Mouse (Mus musculus) MEL-GATA-1-ER (cell line): ENCODE results near the gene Rgs7bp.
"Not testable (repeated sequence)": the region's sequence is repeated elsewhere in the genome, so short reads cannot be mapped to it uniquely, and the experiment has no call there.

ENCODE experiments used
- DNase-seq: peaks from one replicate; pipeline ENCODE4 v3.0.0-alpha.2; 2012; ENCODE audit warnings: low read depth; ENCODE audit errors: extremely low read depth

The Rgs7bp gene

DNA sequence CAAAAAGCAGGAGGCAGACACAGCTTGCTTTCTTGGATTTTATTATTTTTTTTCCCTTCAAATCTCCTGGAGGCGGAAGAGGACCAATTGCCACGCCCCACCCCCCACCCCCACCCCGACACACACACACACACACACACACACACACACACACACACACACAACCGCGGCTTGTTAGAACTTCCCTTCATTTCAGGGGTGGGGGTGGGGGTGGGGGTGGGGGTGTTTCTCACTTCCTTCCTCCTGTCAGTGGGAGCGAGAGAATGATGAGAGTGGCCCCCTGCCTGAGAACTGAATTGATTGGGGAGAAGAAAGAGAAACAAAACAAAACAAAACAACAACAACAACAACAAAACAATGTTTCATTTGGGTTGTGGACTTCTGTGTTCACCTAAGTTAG is 117.0 kb downstream of the Rgs7bp start:
- DNase-seq = no peak

DNA sequence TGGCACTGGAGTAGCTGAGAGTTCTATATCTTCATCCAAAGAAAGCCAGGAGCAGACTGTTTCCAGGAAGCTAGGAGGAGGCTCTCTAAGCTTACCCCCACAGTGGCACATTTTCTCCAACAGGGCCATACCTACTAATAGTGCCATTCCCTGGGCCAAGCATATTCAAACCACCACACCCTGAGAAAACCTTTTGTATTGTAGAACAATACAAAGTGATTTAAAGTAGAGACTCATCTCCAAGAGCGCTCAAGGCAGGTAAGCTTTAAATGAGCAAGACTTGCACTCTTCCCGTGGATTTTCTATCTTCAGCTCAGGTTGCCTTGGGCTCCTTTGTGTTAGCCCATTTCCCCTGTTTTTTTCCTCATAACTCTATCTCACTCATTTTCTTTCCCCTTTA is 118.1 kb downstream of the Rgs7bp start:
- no peak for DNase-seq

DNA sequence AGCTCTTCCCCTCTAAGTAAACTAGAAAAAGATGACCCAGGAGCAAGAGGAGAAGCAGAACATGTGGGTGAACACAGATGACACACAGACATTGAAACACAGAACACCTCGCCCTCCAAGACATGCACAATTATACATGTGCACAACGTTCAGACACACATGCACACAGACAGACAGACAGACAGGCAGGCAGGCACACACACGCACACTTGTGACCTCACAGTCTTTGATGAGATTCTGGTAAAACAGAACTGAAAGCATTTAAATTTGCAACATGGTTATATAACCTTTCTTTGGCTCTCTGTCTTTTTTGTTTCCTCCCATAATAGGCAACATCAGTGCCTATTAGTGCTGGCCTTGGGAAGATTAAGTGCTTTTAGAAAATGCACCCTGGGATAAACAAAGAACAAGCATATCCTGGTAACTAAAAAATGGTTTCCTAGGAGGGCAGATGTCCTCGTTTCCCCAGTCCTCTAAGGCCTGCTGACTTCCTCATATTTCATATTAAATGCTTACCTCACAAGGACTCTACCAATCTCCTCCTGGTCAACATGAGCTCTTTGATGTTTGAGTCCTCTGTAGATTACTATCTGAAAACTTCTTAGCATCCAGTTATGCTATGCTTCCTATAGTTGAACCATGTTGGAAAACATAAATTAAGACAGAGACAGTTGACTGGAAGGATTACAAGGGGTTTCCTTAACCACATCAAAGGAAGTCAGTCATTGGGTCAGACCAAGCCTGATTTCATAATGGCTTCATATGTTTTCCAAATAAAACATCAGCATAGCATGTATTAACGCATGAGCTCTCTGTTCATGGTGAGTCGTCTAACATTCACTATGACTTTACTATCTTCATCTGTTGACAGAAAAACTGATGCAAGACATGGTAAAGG is 122.8 kb downstream of the Rgs7bp start:
- DNase-seq = no peak

DNA sequence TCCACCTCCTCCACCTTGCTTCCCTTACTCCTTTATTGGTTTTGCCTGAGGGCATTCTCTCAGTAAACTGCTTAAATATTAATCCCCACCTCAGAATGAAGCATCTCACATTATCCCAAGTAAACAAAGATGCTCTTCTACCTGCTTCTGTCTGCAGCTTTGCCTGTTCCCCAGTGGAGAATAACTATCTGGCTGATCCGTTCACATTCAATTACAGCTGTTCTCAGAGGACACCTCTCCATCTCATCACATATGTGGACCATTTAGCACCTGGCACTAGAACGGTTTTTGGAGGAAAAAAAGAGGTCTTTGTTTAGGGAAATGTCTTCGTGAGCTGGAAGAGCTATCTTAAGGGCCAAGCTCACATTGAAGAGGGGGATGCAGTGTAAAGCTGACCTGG is 123.9 kb downstream of the Rgs7bp start:
- no peak for DNase-seq

DNA sequence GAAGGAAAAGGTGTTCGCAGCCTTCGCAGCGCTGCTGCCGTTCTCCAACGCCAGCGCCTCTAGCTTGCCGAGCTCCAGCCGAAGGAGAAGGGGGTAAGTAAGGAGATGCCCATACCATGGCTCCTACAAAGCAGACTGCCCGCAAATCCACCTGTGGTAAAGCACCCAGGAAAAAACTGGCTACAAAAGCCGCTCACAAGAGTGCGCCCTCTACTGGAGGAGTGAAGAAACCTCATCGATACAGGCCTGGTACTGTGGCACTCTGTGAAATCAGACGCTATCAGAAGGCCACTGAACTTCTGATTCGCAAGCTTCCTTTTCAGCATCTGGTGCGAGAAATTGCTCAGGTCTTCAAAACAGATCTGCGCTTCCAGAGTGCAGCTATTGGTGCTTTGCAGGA is 136.1 kb downstream of the Rgs7bp start:
- DNase-seq = peak; percentile 17

DNA sequence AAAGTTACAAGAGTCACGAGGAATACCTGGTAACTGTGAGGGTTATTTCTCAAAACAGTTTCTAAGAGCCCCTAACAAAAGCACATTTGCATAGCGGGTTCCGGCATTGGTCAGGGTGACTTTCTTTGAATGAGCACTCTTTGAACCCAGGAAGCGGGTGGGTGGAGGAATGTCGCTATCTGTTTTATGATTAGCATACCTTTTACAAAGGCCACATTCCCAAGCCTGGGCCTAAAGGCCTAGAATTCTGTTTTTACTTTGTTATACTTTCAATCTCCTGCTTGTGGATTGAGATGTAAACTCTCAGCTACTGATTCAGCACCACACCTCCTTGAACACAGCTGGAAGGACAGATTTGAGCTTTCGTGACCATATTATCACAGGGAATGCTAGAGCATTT is 138.0 kb downstream of the Rgs7bp start:
- not testable (repeated sequence) for DNase-seq

DNA sequence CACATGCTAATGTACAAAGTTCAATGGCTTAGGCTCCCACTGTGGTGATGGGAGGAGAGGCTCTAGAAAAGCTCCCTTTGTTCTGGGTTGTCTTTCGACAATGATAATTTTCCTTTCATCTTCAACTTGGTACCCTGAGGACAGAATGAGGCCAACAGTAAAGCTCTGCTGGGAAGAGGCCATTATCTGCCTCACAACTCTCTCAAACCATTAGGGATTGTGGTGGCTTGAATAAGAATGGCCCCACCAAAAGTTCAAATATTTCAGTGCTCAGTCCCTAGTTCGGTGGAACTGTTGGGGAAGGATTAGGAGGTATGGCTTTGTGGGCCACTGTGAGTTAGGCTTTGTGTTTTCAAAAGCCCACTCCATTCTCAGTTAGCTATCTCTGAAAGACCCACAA is 138.6 kb downstream of the Rgs7bp start:
- no peak for DNase-seq

DNA sequence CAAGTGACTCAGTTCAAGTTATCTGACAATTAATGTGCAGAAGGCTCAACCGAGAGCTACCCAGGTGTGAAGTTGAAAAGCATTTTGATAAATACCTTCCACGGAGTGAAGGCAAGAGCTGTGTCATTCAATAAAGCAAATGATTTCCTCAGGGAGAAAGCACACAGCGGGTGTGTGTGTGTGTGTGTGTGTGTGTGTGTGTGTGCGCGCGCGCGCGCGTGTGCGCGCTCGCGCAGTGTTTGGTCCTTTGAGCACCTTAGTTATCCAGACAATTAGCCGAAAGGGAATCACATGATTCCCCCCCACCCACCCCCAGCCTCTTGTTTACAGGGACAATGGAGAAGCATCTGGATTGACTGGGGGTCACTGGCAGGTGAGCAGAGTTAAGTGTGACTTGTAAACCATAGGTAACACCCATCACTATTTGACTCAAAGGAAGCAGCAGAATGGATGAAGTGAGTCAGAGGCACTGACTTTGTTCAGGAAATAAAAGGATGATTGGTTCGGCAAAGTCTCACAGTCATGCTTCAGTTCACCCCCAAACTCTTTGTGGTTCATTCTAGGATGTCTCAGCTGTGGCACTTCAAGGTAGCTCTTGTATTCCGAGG is 140.3 kb downstream of the Rgs7bp start:
- DNase-seq = no peak

DNA sequence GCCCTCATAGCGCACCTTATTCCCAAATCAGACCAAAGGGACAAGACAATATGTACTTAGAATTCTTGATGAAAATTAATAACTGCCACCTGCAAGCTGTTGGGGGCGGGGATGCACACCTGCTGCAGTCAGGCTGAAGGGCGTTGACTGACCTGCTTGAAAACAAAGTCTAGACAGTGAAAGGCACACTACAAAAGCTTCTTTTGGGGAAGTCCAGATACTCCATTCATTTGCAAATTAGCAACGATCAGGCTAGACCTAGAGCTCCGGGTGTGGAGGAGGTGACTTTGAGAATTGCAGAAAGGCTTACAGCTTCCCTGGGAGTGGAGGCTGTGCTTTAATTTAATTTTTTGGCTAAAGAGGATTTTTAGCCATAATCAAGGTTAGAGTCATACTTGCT is 143.1 kb downstream of the Rgs7bp start:
- not testable (repeated sequence) for DNase-seq

DNA sequence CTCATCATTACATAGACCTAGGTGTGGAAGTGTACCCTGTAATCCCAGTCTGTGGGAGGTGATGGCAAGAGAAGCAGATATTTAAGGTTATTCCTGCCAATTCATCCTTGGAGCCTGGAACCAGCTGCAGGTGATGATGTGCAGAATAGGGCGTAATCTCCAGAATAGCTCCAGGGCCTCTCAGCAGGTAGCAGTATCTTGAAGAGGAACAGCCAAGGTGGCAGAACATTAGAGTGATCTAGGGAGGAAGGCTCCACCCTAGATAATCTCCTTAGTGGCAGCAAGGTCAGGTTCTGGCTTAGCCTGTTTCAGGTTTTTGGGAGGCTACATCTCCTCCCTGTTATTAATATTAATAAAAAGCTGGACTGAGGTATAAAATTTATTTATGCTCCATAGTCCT is 143.7 kb downstream of the Rgs7bp start:
- DNase-seq = not testable (repeated sequence)

DNA sequence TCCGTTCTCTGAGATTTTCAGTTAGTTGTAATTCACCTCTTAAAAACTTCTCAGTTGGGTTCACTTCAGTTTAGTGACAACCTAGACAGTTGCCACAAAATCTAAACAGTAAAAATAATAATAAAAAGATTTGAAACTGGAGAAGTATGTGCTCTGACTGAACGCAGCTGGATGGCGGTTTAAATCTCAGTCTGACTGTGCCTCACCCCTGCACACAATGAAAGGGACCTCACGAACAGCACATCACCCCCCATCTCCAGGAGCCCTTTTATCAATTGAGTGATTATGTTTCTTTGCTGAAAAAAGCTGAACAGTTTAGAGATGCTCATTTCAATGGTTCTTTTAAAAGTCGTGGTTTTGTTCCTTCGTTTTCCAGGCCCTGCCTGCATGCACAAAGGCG is 146.0 kb downstream of the Rgs7bp start:
- no peak for DNase-seq
